Mouse (Mus musculus): Measurements from ENCODE around the gene Arvcf.

Arvcf gene

DNA sequence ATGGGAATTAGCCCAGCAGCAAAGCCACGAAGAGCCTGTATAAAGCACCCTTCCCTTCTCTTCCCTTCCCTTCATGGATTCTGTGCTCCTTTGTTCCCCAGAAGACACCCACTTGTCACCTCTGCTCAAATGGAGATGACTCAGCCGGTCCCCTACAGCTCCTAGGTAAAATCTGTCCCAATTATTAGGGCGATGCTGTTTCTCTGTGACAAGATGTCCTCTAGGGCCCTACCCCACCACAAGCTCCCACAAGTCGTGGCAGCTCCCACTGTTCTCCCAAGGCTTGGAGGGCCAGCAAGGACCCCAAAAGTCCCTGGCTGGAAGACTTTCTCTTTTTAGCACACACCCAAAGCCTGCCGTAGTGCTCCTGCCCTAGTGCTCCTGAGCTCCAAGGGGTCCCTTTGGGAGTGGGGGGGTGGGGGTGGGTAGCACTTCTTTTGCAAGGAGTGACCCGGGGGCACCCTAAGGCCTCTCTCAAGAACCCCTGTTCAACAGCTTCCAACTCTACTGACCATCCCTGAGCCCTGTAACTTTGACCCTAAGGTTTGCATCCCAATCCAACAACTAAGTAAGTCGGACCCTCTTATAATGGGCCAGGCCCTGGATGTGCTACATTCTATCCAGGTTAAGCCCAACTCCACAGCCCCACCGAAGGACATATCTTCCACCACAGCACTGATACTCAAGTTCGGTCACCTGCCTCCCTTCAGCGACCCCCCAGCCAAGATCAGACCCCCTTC is 77.7 kb downstream of the Arvcf start:
- DNase-seq (ENCODE audit: inconsistent age in 2 of 2, low spot score in 1 of 2) = peak in 1 of 2 experiments; percentile 77

DNA sequence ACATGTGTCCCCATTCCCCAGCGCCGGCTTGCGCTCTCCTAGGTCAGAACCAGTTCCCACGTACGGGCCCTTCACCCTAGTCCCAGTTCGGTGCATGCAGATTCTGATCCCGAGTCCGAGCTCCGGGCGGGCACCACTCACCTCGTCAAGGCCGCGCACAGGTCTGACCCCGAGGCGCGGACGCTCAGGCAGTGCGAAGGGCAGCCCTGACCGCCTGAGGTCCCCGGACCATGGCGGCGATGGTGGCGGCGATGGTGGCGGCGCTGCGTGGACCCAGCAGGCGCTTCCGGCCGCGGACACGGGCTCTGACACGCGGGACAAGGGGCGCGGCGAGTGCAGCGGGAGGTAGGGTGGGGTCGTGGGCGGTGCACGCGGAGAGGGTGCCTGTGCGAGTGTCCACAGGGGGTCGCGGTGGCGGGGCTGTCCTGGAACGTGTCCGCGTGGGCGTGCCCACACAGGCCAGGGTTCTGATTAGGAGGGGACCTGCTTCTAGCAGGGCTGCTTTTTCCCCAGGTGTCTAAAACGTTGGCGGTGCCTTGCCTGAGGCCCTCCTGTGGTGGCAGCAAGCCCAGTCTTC is 78.3 kb downstream of the Arvcf start, which contains the start of gene Txnrd2:
Txnrd2 (plus strand) TSS at position 170 of the 577 bp plus-strand sequence.
- DNase-seq (ENCODE audit: inconsistent age in 2 of 2, low spot score in 1 of 2) = peak; percentile 89 to 95

DNA sequence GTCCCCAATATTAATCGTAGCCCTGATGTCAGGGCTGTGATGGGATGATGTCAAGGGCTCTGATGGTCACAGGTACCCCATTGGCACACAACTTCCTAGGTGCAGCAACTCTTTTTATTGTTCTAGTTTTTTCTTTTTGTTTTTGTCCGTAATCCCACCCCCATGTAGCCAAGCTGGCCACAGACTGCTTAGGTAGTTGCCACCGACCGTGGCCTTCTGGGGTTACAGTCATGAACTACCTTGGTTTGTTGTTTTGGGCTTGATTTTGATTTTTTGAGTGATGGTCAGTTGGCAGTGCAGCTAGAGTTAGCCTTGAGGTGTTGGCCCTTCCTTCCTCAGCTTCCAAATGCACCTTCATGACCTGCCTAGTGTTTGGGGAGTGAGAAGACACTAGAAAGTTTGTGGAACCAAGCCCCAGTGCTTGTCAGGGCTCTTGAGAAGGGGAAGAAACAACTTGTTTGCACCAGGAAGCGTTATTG is 78.9 kb downstream of the Arvcf start, which contains the start of gene Comt:
Comt (minus strand) TSS at position 51 of the 479 bp plus-strand sequence.
- peak in 1 of 2 experiments; percentile 80 for DNase-seq (ENCODE audit: inconsistent age in 2 of 2, low spot score in 1 of 2)

DNA sequence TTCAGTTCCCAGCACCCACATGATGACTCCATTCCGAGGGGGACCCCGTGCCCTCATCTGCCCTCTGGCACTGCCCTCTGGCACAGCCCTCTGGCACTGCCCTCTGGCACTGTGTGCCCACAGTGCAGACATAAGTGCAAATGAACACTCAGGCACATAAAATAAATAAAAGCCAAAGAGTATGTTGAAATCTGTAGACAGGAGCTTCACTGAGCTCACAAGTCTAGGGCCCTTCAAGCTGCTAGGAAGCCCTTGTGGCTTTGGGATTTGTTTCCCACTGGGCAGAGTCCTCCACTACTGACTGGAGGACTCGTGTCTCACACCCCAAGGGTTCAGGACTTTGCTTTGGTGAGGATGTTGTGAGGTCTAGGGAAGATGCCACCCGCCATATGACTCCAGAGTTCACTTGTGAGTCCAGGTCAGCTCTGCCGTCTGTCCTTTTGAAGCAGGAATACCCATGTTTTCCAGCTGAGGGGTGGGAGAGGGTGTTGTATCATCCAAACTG is 80.1 kb downstream of the Arvcf start:
- peak in 1 of 2 experiments; percentile 67 for DNase-seq (ENCODE audit: inconsistent age in 2 of 2, low spot score in 1 of 2)

DNA sequence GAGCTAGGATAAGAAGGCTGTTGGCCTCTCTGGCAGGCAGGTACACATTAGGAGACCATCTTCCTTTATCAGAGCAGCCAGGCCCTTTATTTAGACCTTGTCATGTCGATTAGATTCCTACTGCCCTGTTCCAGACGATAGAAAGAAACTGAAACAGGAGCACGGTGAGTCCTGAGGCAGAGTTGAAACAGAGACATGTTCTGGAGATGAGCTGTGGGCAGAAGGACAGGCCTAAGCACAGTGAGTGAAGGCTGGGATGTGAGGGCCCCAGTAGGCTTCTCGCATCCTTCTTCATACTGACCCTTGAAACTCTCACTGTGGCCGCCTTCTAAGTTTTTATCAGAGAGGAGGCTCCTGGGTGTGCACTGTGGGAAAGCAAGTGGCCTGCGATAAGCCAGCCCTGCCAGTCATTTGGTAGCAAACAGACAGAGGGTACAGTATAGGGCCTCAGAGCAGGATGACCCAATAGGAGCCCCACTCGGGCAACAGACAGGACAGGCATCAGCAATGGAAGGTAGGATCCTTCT is 80.6 kb downstream of the Arvcf start:
- DNase-seq (ENCODE audit: inconsistent age in 2 of 2, low spot score in 1 of 2) = no peak

DNA sequence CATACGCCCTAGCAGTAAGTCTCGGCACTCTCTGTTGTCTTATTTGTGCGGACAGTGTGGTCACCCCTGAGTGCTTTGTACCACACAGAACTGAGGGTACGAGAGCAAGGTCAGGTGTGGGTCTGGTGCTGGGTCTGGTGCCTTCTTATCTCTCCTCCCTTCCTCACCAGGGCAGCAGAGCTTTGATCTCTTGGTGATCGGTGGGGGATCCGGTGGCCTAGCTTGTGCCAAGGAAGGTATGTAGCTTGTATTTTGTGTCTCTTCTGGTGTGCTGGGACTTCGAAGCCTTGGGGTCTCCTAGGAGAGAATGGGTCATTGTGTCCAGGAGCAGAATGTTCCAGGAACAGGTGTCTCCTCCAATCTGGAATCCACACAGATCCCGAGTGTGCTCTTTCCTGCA is 81.7 kb downstream of the Arvcf start:
- peak in 1 of 2 experiments; percentile 64 for DNase-seq (ENCODE audit: inconsistent age in 2 of 2, low spot score in 1 of 2)

DNA sequence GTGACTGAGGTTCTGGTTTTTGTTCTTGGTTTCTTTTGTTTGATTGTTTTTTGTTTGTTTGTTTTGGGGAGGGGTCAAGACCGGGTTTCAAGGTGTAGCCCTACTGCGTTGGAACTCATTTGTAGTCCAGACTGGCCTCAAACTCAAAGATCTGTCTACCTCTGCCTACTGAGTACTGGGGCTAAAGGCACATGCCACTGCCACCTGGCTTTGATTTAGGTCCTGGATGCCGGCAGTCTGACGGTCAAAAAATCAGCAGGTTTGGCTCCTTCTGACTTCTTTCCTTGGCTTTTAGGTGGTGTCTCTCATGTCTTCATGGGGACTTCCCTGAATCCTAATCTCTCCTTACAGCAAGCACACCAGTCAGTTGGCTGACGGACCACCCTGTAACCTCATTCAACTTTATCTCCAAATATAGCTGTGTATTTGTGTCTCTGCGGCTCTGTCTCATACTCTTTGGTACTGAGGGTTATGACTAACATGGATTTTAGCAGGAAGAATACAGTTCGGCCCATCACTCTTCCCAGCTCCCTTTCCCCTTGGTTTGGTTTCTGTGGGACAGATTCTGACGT is 82.7 kb downstream of the Arvcf start:
- DNase-seq (ENCODE audit: inconsistent age in 2 of 2, low spot score in 1 of 2) = peak; percentile 13 to 68

DNA sequence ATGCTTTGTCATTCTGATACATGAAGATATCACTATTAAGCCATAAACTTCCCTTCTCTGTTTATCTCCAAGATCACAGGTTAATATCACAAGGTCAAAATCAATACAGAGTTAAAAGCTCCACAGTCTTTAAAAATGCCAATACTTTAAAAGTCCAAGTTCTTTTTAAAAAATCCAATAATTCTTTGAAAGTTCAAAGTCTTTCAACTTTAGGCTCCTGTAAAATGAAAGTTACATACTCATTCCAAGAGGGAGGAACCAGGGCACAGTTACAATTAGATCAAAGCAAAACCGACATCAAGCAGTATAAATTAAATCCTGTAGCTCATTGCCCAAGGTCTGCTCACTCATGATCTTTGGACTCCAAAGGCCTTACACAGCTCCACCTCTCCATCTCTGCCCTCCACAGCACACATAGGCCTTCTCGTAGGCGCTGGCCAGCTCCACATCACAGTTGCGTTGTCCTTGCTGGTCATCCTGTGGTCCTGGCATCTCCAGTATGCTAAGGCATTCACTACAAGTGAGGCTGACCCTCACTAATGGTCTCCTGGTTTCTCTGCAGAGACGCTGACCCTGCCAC is 85.4 kb downstream of the Arvcf start:
- DNase-seq (ENCODE audit: inconsistent age in 2 of 2, low spot score in 1 of 2) = peak; percentile 80 to 88

DNA sequence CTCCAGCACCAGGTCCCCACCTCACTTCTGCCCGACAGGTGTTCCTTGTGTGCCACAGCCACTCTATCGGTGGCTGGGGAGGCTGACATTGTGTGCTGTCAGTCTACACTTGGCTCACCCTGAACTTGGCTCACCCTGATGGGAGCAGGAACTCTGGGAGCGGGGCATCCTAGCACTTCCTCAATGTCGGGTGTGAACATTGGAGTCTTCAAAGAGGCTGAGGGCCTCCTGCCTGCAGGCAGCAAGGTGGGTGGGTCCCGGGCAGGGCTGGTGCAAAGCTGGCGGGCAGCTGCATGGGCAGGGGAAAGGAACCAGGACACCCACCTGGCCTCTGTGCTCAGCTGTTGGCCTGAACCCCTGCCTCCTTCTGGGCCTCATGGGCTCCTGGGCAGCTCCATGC is 88.1 kb downstream of the Arvcf start:
- peak in 1 of 2 experiments; percentile 14 for DNase-seq (ENCODE audit: inconsistent age in 2 of 2, low spot score in 1 of 2)

DNA sequence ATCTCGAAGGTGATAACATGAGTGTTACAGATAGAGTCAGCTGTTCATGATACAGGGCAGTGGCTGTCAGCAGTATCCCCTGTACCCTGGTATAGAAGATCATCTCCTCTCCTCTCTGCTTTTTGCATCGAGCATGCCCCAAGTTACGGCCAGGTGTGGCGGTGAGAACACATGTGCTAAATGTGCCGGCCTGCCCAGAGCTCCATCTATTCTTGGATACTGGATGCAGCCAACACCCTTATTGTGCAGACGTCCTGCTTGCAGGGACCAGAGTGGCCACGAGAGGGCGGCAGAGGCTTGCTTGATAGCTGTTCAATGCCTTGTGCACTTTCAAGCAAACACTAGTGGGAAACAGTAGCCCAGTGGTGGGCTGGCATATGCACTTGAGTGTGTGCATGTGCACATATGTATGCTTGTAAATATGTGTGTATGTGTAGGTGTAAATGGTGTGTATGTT is 95.4 kb downstream of the Arvcf start:
- DNase-seq (ENCODE audit: inconsistent age in 2 of 2, low spot score in 1 of 2) = peak; percentile 88 to 98

DNA sequence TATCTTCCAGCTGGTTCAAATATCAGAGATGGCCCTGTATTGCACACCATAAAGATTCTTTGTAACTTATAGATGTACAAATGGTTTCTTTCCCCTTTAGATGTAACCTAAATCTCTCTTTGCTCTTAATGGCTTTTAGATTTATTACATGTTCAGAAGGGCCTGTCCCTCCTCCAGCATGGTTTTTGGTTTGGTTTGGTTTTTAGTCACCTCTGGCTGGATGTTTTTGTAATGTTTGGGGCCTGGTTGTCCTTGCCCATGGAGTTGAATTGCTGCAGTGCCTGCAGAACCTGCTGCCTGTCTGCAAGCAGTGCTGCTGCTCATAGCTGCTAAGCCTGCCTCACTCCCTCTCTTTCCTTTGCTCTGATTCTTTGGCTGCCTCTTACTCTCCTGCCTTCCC is 99.3 kb downstream of the Arvcf start:
- DNase-seq (ENCODE audit: inconsistent age in 2 of 2, low spot score in 1 of 2) = no peak

DNA sequence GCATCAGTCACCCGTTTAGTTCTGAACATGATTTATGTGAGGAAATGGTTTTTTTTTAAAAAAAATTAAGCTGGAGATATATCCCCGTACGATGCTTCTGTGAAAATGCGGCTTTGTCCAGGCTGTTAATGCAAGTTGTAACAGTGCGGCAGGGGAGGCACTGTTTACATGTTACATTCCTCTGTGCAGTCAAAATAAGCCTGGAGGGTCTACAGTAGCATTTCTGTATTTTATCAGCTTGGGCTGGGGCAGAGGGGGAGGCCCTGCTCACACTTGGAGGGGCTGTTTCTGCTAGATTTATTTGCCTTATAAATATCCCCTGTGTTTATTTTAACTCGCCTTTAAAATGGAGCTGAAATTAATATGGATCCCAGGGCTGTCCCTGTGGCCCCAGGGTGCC is 100.1 kb downstream of the Arvcf start:
- DNase-seq (ENCODE audit: inconsistent age in 2 of 2, low spot score in 1 of 2) = no peak

DNA sequence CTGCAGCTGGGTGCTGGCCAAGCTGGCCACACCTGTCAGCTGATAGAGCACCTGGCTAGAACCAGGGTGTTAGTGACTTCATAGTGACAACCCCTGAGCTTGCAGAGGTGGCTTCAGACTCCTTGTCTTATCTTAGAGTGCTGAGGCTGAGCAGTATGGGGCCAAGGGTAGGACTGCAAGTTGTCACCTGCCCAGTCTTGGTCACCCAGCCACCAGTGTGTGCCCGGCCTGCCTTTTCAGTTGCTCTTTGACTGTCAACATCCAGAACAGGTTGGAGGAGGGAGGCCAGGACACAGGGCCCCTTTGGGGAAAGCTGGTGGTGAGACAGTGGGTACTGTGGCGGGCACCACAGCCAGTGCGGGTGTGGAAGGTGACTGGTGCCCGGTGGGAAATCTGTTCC is 101.0 kb downstream of the Arvcf start:
- DNase-seq (ENCODE audit: inconsistent age in 2 of 2, low spot score in 1 of 2) = no peak

DNA sequence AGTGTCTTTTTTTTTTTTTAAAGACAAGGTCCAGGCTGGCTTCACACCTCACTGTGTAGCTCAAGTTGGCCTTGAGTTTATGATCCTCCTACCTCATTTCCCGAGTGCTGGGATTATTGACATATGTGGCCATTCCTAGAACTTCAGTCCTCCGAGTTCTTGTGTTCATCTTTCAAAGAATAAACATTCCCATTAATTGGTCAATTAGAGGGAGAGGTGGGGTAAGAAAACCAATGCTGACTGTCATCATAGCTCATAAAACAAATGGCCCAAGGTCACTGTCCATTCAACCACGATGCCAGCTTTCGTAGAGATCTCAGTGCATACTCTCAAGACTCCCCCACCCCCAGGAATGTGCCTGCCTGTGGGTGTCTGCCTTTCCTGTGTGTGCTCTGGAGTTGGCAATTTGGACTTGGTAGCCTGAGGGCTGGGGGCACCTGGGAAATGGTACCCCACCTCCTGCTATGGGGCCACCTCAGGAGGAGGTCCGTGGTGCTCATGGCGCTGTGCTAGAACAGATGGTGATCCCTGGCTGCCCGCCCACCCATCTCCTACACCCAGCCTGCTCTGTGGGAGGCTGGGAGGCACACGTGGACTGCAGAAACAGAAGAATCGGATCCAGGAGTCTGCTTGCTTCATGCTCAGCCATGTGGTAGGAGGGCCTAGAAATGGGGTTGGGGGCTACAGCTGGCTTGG is 103.7 kb downstream of the Arvcf start:
- peak; percentile 49 to 79 for DNase-seq (ENCODE audit: inconsistent age in 2 of 2, low spot score in 1 of 2)

DNA sequence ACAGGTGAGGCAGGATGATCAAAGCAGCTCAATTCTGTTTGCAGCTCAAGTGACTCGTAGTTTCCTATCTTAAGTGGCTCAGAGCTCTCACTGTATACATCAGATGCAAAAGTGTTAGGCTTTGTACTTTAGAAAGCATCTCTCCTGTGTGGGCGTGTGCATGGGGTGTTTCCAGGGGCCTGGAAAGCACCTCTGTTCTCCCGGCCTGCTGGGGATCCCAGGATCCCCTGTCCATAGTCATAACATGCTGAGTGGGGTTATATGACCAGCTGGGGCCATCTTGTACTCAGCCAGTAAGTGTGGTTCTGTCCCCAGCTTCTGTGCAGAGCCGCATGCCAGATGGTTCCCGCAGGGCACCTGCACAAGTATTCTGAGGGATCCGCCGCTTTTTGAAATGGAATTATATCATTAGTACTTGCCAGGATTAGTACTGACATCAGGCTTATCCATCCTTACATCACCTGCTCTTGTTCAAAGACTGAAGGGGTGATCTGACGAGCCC is 104.4 kb downstream of the Arvcf start:
- no peak for DNase-seq (ENCODE audit: inconsistent age in 2 of 2, low spot score in 1 of 2)

DNA sequence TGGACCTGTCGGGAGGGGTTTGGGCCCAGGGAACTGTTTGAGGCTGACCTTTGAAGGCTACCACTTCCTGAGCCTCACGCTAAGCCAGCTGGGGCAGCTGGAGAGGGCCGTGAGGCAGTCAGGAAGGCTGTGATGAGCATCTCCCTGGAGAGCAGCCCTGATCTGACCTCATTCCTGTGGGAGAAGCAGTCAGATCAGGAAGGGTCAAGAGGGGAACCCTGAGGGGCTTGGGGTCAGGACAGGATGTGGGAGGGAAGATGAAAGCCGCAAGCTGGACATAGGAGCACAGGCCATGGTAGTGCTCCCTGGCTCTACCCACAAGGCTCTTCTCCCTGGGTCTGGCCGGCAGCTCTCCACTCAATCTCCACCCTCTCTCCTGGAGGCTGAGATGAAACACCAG is 105.9 kb downstream of the Arvcf start:
- DNase-seq (ENCODE audit: inconsistent age in 2 of 2, low spot score in 1 of 2) = no peak

DNA sequence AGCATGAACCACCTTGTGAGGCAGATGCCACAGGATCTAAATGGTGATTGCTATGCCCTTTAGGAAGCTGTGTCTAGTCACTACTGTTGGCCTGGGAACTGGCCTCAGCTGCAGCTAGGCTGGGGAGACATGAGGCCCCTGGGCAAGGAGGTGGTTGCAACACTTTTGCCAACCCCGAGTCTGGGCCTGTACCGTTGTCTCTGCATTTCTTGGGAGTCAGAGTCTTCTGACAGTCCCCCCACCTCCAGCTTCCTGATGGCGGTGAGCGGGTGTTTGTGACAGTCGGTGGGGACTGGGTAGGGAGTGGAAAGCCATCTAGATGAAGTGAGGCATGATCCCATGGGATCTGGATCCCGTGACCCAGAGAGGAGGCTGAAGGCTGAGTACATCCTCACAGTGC is 107.4 kb downstream of the Arvcf start:
- no peak for DNase-seq (ENCODE audit: inconsistent age in 2 of 2, low spot score in 1 of 2)

All from adrenal gland, adult (tissue).